Mouse (Mus musculus): ENCODE results near the gene Sox6.

DNA sequence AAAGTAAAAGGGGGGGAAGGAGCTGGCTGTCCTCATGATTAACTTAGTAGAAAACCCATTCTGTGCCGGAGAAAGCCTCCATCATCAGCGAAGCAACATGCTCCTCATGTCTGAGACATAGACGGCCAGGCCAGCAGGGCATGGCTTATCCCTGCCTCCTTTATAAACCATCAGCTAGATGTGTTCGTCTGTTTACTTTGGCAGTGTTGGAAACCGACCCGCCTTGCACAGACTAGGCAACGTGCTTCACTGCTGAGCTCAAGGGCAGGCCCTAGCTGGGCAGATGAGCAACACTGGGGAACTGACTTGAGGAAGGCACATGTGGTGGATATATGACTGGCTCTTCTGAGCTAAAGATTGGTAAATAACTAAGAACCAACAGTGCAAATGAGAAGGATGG, 538.4 kb downstream of the Sox6 start:
- TF ChIP-seq CTCF (IDR thresholded peaks at IDR 0.05; ENCODE audit: borderline replicate concordance, insufficient read depth, low read length) (no peak), POLR2A (IDR thresholded peaks at IDR 0.05; ENCODE audit: low read depth, low read length) (no peak)

All from embryonic fibroblast, embryonic 13.5 days (primary cell).